Mouse (Mus musculus) mouse embryonic stem cell (cell line): ENCODE data around the gene Metap1d.

Source experiments
- in situ Hi-C, 2 experiments: fragments of 300-500 bp; cut with MboI; formaldehyde crosslinking; loops; 1 replicate in 1 of 2; 3 replicates in 1 of 2; pipeline ENCODE4 v1.14.3; 2019 to 2020; ENCODE audit warnings: low sequenced_read_pairs in 2 of 2, low pct_unique_long_range_greater_than_20kb in 1 of 2, mixed read lengths in 1 of 2; ENCODE audit not compliant: unreplicated experiment in 1 of 2

Gene Metap1d

DNA sequence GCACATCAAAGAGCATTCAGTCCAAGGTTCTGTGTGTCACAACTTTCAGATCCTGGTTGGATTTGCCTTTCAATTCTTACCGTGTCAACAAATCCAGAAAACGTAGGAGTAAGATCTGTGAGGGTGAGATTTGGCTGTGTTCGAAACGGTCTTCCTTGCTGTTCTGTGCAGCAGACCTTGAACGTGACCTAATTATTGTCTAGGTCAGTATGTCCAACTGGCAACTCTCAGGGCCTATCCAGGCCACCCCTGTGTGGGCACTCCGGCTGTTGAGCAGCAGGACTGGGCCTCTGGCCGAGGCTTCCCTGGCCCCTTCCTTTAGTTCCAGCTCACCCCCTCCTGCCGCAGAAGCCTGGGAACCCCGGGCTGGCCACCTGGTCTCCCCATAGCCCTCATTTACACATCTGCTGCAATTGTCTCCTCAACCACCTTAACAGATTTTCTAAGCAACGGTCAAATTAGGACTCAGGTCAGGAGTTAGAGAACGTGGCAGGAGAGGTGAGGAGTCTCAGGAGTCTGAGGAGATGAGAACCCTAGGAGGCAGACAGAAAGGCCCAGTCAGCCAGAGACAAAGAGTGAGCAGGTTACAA, 13.9 kb downstream of the Metap1d start:
- in situ Hi-C loops: no loop called here

DNA sequence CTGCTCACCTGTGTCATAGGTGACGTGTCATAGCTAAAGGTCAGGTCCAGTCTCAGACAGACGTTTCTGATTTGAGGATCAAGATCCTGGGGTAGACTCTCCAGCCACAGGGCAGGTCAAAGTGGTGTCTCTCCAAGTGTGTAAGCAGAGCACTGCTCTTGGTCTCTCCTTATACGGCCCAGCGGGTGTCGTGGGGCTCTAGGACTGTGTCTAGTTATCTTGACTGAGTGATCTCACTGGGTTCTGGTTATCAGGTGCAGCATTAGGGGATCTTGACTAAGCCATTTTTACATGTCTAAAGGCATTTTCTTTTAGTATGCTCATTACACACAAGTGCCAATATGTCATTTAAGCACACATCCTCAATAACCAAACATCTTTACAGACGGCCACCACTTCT, 18.0 kb downstream of the Metap1d start:
- in situ Hi-C loops: no loop called here

DNA sequence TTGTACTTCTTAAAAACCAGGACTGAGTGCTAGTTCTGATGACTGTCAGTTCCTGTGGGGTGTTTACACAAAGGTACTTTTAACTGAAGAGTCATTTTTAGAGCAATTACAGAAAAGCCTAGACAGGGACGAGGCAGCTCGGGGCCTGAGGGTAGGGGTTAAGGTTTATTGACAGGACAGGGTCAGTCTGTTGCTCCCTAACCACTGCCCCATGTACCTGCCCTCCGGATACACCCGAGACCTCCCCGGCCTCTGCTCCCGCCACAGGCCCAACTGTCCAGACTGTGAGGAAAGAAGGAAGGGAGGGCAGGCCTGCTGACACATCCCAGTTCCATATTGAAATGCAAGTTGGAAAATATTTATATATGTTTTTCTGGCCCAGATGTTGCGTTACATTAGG, 20.8 kb downstream of the Metap1d start:
- in situ Hi-C loops: no loop called here

DNA sequence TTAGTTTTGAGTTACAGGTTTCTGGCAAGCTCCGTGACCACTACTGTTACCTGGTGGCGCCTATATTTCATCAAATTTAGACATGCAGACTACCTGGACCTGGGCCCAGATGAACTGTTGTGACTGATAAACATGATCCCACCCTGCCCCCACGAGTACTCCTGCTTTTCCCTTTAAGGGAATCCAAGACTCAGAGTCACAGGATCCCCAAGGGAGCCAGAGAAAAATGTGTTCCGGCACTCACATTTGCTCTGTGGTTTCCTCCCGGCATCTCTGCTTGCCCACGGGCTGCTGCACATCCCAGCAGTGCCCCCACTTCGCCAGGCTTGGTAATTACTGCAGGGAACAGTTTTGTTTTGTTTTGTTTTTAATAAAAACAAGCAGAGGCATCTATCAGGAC, 21.3 kb downstream of the Metap1d start:
- in situ Hi-C loops: no loop called here

DNA sequence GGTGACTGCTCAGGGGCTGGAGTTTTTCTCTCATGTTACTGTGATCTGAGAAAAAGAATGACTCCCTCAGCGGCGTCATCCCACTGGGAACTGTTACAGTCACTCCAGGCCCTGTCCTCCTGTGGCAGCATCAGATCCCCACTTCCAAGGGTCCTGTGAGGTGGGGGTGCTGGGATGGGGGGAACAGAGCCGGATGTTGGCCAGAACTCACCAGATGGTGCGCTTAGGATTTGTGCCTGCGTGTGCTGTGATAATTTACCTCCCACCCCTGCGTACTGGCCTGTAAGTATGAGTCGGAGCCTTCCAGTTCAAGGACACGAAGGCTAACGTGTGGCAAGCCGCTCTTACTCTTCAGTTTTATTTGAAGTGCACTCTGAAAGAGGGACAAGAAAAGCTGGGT, 22.2 kb downstream of the Metap1d start:
- in situ Hi-C loops: no loop called here

DNA sequence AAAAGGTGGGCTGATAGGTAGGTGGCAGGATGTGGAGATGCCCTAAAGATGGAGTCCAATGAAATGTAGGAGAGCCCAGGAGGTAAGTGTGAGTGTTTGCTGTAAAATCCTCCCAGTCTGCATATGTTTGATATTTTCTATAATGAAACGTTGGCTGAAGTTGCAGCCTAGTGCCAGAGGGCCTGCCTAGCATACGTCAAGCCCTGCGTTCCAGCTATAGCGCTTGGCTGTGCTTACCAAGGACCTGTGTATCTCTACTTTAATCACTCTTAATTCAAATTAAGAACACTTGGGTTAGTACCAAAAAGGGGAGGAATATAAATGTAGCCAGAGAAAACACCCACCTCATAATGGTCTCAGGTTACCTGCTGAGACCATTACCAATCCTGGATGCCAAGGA, 22.7 kb downstream of the Metap1d start:
- in situ Hi-C loops: no loop called here

DNA sequence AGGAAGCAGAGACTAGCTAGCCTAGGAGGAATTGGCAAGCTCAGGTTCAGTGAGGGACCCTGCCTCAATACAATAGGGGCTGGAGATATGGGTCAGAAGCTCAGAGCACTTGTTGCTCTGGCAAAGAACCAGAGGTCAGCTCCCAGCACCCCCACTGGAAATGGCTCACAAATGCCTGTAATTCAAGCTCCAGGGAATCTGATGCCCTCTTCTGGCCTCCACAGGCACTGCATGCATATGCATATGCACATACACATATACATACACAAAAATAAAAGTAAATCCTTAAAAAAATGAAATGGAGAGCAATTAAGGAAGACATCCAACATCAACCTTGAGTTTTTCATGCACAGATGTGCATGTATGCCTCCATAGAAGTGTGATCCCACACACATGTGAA, 24.7 kb downstream of the Metap1d start:
- in situ Hi-C loops: no loop called here

DNA sequence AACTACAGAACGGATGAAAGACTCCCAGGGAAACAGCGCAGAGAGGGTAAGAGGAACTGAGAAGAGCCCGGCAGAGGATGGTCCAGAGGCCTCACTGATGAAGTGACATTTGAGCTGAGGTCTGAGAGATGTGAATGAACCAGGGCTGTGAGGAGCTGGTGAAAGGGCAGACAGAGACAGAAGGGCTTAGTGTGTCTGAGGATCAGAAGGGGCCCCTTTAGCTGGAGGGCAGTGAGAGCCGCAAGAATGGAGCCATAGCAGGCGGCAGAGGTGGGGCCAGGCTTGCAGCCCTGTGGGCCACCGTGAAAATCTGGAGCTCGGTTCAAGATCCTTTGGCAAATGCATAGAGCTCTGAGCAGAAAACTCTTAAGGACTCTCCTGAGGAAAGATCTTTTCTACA, 26.8 kb downstream of the Metap1d start:
- in situ Hi-C loops: no loop called here

DNA sequence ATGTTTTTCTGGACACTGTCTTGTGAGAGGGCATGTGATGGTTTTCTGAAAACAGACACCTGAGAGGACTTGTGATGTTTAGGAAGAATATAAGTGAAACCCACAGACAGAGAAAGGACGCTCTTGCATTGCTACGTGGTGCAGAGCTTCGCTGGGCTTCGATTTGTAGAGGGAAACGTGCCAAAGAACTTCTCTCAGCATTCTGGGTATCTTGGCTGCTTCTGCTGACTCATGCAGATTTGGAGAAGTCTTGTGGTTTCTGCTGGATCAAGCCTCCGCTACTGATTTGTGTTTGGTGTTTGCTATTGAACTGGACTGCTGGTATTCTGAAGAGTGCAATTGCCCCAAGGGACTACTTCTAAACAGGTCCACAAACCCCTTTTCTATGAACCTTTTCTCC, 28.7 kb downstream of the Metap1d start:
- in situ Hi-C loops: no loop called here

DNA sequence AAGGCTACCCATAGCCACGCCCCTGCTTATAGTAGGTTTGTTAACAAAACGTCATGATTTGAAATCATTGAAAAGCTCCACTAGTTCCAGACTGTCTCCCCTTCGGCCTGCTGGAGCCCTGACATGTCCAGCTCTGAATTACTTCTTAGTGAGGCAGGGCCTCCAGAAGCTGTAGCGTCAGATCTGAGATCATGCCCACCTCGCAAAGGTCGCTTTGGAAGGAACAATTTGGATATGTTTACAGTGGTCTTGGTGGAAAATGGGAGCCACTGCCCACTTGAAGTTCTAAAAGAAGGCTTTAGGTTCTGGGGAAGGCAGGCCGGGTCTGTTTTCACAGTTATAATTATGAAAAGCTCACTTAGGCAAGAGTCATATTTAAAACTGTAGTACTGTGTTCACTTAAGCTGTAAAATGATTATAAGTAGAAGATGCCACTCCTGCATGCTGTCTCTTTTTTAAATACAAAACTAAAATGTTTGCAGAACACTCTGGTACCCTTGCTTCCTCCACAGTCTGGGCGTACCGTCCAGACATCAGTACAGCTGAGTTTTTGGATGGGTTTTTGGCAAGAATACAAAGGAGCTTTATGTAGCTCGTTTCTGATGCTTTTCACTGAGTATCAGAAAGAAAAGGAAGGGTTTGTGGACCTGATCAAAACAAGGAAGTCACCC, 30.1 kb downstream of the Metap1d start:
- in situ Hi-C loops: no loop called here

DNA sequence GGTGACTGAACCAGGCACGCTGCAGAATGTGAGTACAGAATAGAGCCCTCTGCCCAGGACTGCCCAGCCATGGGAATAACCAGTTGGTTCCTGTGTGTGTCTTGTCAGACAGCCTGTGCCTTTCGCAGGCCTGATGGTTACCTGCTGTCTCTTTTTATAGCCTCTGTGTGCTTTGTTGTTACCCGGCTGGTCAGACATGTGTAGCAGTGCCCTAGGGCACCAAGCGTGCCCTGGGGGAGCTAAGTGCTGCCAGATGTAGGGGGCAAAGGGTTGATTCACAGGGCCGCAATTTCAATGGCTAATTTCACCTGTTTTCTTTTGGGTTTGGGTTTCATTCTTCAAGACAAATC, 30.6 kb downstream of the Metap1d start:
- in situ Hi-C loops: no loop called here

DNA sequence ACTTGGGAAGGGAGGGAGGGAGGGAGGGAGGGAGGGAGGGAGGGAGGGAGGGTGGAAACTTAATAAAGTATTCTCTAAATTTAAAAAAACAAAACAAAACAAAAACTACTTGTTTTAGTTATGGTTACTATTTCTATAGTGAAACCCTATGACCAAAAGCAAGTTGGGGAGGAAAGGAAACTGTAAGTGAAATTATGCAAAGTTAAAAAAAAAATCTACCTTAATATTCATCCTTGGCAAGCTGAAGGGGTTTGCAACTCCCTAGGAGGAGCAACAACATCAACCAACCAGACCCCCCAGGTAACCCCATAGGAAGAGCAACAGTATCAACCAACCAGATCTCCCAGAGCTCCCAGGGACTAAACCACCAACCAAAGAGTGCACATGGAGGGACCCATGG, 38.2 kb downstream of the Metap1d start:
- in situ Hi-C loops: no loop called here

DNA sequence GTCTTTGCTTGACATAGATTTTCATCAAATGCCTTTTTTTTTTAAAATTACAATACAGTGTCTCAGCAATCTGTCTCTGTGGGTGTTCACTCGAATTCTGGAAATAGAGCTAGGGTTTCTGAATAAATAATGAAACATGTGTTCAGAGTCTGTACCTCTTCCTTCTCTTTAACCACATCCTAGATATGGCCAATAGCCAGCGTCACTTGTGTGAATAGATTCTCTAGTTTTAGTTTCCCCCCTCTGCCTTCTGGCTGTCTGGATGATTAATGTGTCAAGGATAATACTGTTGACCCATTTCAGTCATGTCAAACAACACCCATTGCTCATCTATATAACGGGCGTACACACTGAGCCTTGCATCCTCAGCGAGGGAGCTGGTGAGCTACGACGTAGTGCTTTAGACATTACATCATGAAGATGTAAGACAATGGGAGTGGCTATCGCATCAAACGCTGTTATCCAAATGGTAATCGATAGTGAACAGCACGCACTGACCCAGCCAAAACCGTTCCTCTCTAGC, 40.1 kb downstream of the Metap1d start:
- in situ Hi-C loops: no loop called here

DNA sequence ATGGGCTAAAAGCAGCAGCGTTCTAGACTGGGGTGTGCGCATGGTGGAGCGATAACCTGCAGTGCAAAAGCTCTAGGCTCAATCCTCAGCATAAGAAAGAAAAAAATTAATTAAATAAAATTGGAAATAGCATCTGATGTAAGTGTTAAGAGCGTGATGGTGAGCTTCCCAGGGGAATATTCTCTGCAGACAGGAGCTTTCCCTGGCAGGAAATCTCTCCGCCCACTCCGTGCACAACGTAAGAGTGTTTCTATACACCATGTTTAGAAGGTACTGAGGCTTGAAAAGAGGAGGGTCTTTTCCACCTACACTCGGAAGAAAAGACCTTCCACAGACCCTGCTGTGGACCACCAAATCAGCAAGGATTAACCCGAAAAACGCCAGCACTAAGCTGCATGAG, 41.4 kb downstream of the Metap1d start:
- in situ Hi-C loops: no loop called here

DNA sequence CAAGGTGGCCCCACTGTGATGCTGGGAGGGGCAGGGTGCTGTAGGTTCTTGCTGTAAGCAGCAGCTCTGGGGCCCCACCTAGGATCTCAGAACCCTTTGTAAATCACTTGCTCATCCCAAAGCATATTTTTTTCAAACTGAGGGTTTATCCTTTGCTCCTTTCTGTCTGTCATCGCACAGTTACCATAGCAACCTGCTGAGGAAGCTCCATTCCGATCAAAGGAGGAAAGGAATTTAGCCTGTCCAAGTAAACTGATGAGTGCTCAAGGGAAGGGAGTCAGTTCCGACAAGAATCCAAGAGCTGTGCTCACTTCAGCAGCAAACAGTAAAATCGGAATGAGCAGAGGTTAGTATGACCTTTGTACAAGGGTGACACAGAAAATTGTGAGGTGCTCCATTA, 41.9 kb downstream of the Metap1d start:
- in situ Hi-C loops: no loop called here

DNA sequence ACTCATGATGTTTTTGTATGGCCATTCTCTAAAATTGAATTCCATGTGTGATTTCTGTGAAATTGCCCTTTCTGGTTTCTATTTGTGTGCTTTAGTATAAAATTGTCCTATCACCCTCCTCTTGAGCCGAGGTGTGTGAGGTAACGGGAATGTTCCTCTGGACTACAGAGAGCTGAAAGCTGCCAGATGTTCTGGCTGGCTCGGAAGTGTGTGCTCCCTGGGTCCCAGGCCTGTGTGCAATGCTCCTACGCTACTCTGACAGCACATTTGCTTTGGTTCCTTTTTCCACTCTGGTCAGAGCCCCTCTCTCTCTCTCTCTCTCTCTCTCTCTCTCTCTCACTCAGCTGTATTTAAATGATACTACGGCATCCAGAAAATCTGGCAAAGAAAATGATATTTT, 44.1 kb downstream of the Metap1d start:
- in situ Hi-C loops: no loop called here

DNA sequence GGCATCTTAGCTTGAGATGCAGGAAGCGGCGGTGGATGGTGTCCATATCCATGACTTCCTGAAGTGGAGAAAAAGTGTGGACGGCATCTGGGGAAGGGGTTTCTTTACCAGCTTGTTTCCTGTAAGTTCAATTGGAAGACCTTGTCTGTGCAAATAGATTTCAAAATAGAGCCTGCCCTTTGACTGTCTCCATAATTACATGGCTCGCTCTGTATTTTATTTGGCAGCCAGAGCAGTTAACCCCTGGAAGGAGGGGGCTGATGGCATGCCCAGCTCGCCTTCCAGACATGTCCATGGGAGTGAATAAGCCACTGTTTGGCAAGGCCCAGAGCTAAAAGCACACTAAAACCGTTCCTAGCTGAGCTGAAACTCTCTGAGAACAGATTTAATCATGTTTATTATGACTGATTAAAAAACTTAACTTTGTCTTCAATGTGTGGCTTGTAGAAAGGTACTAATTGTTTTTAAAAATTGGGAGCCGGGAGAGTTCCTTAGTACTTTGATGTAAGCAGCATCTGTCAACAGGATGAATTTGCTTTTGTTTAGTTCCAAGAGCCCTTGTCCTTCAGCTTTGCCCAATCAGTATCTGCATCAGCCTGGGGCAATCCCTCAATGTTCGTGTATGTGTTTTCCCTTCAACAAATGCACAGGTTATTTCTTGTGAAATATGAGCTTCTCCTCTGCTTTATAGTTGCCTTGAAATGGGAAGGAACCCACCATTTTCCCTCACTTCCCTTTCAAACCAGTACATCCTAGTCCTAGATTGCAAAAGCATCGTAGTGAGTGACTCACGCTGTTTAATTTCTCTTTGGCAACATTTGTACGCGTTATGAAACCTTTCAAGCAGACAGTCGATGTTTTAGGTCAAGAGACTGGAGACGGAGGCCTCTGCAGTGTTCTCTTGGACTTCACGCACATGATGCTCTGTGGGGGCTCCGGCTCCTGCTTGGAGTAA, 46.5 kb downstream of the Metap1d start:
- in situ Hi-C loops: no loop called here

DNA sequence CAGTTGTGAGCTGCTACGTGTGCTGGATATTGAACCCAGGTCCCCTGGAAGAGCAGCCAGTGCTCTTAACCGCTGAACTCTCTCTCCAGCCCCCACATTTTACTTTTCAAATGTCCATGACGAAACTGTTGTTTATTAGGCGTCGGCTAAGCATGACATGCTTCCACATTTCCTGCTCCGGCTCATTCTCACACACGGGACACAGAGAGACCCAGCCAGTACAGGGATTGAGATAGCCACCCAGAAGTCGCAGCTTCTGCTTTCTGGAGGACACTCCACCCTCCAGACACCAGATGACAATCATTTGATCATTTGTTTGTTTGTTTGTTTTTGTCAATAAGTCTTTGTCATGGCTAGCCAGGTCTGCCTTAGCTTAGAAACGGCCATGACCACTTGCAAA, 51.8 kb downstream of the Metap1d start:
- in situ Hi-C loops: no loop called here

DNA sequence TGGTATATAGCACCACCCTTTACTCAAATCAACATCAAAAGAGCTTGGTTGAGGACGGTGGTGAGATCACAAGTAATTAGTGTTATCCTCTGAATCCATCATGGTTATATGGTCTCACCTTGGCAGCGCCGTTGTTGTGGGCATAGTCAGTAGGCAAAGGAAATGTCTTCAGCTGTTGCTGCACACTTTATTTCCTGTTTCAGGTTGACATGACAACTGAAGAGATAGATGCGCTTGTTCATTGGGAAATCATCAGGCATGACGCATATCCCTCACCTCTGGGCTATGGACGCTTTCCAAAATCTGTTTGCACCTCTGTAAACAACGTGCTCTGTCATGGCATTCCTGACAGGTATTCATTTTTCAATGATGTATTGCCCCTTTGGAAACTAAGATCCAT, 58.1 kb downstream of the Metap1d start:
- in situ Hi-C loops: no loop called here

DNA sequence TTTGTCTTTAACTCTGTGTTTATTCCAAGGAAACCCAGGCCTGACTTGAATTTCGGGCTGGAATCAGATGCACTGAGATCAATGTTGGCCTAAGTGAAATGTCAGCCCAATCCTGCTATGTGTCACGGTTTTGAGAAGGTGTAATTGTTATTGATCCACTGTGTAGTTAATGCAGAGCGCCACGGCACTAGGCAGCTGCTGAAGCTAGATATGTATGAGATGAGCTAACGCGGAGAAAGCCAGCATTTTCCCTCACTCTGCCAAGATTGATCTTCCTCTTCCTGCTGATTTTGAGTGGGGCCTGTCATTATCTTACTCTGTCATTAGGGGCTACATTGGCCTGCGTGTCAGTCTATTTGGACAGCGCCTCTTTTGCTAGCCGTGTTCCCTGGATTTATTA, 59.2 kb downstream of the Metap1d start:
- in situ Hi-C loops: no loop called here
